Mouse (Mus musculus): ENCODE results near the gene Cenpt. TPM values are rescaled to one million over a fixed set of nuclear protein-coding genes. Genes with fewer than 3 reads are reported as not detected.
A peak's percentile ranks its signal among the peaks of the same experiment; 100 is the strongest.

The Cenpt gene
- total RNA-seq, 2 experiments from 2014 or later = 14.6 to 16.0 TPM

GRCm38 (mm10) chr8:105861951-105862350 lies 8.9 kb upstream of the Cenpt start:
- peak overlapping the region; percentile 96; the same call in 1 of the 2 replicates for H3K27ac ChIP-seq
- TF ChIP-seq CTCF (conservative IDR thresholded peaks at IDR 0.05) = peak; percentile 61
- peak overlapping the region; percentile 78 for H3K4me3 ChIP-seq
- no peak for DNase-seq (ENCODE audit: low spot score in 2 of 2)

DNA sequence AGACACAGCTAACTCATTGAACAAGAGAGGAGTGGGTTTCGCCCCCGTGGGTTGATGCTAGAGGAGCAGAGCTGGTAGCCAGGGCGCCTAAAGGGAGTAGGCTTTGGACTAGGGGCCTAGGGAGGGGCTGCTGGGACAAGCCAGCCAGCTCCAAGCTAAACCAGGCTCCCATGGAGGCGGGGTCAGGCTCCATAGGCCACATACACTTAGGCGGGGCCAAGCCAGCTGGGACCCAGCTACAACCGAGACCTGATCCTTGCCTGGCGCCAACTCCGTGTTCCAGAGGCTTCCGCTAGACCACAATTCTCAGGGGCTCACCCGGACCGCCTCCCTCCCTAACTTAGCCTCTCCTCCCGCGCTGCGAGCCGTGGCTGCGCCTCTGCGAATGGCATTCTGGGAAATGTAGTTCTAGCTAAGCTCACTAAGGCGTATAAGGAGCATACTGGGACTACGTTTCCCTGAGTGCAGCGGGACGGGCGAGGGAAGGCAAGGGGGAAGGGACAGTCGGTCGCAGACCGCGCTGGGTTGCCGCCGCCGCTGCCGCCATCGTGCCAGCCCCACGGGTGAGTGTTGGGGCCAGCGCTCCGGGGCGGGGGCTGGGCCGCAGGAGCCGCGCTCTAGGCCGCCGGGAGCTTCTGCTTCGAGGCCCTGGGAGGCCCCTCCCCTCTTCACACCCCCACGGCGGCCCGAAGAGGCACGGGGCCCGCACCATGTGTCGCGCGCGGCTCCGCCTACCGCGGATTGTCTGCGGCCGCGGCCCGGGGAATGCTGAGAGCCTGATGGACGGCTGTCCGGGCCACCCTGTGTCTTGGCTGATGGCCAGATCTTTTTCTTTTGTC lies 7.3 kb upstream of the Cenpt start, which contains the start of gene Nutf2:
Nutf2 (plus strand) TSS at position 438 of the 839 bp plus-strand sequence.
- Histone ChIP-seq H3K4me3 (peak within 1 kb of the TSS; percentile 78), H3K27ac (peak within 1 kb of the TSS; percentile 96)
- peak; percentile 91 to 97 for DNase-seq (ENCODE audit: low spot score in 2 of 2)
- peak; percentile 19 for TF ChIP-seq CTCF (conservative IDR thresholded peaks at IDR 0.05)

GRCm38 (mm10) chr8:105859314-105859713 lies 6.2 kb upstream of the Cenpt start:
- DNase-seq (ENCODE audit: low spot score in 2 of 2) = no peak
- peak overlapping the region; percentile 96; the same call in 1 of the 2 replicates for H3K27ac ChIP-seq
- H3K4me3 ChIP-seq = no peak overlapping the region
- no peak for TF ChIP-seq CTCF (conservative IDR thresholded peaks at IDR 0.05)

- no peak for DNase-seq (ENCODE audit: low spot score in 2 of 2)
- no peak overlapping the region for H3K4me3 ChIP-seq
- H3K27ac ChIP-seq = no peak overlapping the region
- no peak for TF ChIP-seq CTCF (conservative IDR thresholded peaks at IDR 0.05)
Measured at GRCm38 (mm10) chr8:105858495-105858894, 5.4 kb upstream of the Cenpt start.

- DNase-seq (ENCODE audit: low spot score in 2 of 2) = no peak
- no peak for TF ChIP-seq CTCF (conservative IDR thresholded peaks at IDR 0.05)
- H3K4me3 ChIP-seq = peak overlapping the region; percentile 91
- peak overlapping the region; percentile 96 for H3K27ac ChIP-seq
Measured at GRCm38 (mm10) chr8:105856168-105856835, 3.2 kb upstream of the Cenpt start.

- TF ChIP-seq CTCF (conservative IDR thresholded peaks at IDR 0.05) = no peak
- H3K4me3 ChIP-seq = peak overlapping the region; percentile 91
Measured at GRCm38 (mm10) chr8:105855248-105856167, 2.4 kb upstream of the Cenpt start.

DNA sequence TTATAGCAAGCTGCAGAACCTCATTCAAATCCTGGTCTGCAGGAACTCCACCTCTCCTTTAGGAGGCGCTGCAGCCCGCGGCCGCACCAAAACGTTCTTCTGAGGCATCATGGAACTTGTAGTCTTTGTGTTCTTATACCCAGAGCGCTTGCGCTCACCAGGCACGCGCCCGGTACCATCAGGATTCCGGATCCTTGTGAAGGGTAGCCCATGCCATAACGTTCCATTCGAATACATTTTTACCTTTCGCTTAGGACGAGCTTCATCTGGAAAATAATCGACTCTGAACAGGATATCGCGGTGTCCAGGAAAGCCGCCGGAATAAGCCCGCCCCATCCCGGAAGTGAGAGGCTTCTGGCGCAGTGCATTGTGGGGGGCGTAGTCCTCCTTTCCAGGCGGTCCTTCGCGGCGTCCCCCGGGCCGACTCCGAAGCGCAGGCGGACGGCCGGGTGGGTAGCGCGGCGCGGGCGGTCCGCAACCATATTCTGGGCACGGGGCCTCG lies 1.7 kb upstream of the Cenpt start, which contains the start of gene Thap11:
Thap11 (plus strand) TSS at position 418 of the 502 bp plus-strand sequence.
- peak; percentile 88 to 90 for DNase-seq (ENCODE audit: low spot score in 2 of 2)
- Histone ChIP-seq H3K27ac (peak within 1 kb of the TSS; percentile 96), H3K4me3 (peak within 1 kb of the TSS; percentile 91)
- TF ChIP-seq CTCF (conservative IDR thresholded peaks at IDR 0.05) = peak; percentile 89

More at GRCm38 (mm10) chr8:105855248-105856167, 2.4 kb upstream of the Cenpt start:
- H3K27ac ChIP-seq = peak overlapping the region; percentile 96
- peak in 1 of 2 experiments; percentile 50 for DNase-seq (ENCODE audit: low spot score in 2 of 2)

GRCm38 (mm10) chr8:105854303-105854702 lies 1.2 kb upstream of the Cenpt start:
- TF ChIP-seq CTCF (conservative IDR thresholded peaks at IDR 0.05) = no peak
- H3K4me3 ChIP-seq = no peak overlapping the region
- no peak for DNase-seq (ENCODE audit: low spot score in 2 of 2)
- H3K27ac ChIP-seq = peak overlapping the region; percentile 96

GRCm38 (mm10) chr8:105852146-105852729 lies 840 bp downstream of the Cenpt start:
- Histone ChIP-seq H3K27ac (peak overlapping the region; percentile 47; the same call in 1 of the 2 replicates), H3K4me3 (peak overlapping the region; percentile 93)
- no peak for TF ChIP-seq CTCF (conservative IDR thresholded peaks at IDR 0.05)
- DNase-seq (ENCODE audit: low spot score in 2 of 2) = no peak

GRCm38 (mm10) chr8:105851651-105852143 lies 1.4 kb downstream of the Cenpt start:
- TF ChIP-seq CTCF (conservative IDR thresholded peaks at IDR 0.05) = no peak
- Histone ChIP-seq H3K4me3 (peak overlapping the region; percentile 93), H3K27ac (peak overlapping the region; percentile 47)
- peak; percentile 85 to 92 for DNase-seq (ENCODE audit: low spot score in 2 of 2)

DNA sequence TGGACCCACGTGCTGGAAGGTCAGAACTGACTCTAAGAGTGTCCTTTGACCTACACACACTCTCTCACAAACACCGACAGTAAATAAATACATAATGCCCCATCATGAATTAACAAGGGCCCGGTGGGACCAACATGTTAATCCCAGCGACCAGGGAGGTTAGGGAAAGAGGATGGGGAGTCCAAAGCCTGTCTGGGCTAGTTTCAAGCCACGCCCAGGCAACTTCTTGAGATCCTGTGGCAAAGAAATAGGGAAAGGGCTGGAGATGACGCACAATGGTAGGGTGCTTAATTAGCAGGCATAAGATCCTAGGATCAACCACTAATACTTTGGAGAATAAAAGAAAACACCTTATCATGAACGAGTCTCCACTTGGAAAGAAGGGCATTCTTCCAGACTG lies 2.5 kb downstream of the Cenpt start:
- no peak for DNase-seq (ENCODE audit: low spot score in 2 of 2)
- no peak overlapping the region for H3K27ac ChIP-seq
- H3K4me3 ChIP-seq = no peak overlapping the region
- TF ChIP-seq CTCF (conservative IDR thresholded peaks at IDR 0.05) = no peak
